Mouse (Mus musculus) kidney, embryonic 14.5 days (tissue): ENCODE data around the gene Ank3. TPM values are rescaled to one million over a fixed set of nuclear protein-coding genes. Genes with fewer than 3 reads are reported as not detected.

Experiments used
- ATAC-seq: fragments of 200-750 bp; cut with Nextera tagmentation; 2 replicates; pipeline ENCODE4 v1.8.0; 2017; ENCODE audit warnings: moderate number of reproducible peaks, mild to moderate bottlenecking, moderate TSS enrichment, moderate library complexity; ENCODE audit not compliant: low FRiP score, low TSS enrichment
- H3K27ac ChIP-seq: fragments of 300-500 bp; sonication (generic); 2 replicates; pipeline ENCODE4 v1.5.1; 2014; ENCODE audit warnings: low read depth, mild to moderate bottlenecking, low read length, moderate library complexity, mixed read lengths
- H3K27me3 ChIP-seq: fragments of 300-500 bp; sonication (generic); 2 replicates; pipeline ENCODE4 v1.6.1; 2014; ENCODE audit warnings: mild to moderate bottlenecking, low read length; ENCODE audit not compliant: control insufficient read depth, insufficient read depth
- H3K36me3 ChIP-seq: fragments of 300-500 bp; sonication (generic); 2 replicates; pipeline ENCODE4 v1.6.1; 2014; ENCODE audit warnings: low read length, mixed read lengths; ENCODE audit not compliant: control insufficient read depth, insufficient read depth
- H3K4me1 ChIP-seq: fragments of 300-500 bp; sonication (generic); 2 replicates; pipeline ENCODE4 v1.6.1; 2014; ENCODE audit warnings: low read length, mixed read lengths; ENCODE audit not compliant: control insufficient read depth, insufficient read depth
- H3K4me2 ChIP-seq: fragments of 300-500 bp; sonication (generic); replicated peaks from 2 replicates; pipeline ENCODE4 v1.6.1; 2014; ENCODE audit warnings: low read depth, mild to moderate bottlenecking, low read length
- H3K4me3 ChIP-seq: fragments of 300-500 bp; sonication (generic); 2 replicates; pipeline ENCODE4 v1.5.1; 2014; ENCODE audit warnings: mild to moderate bottlenecking, low read length
- H3K9ac ChIP-seq: fragments of 300-500 bp; sonication (generic); 2 replicates; pipeline ENCODE4 v1.6.1; 2014; ENCODE audit warnings: low read depth, mild to moderate bottlenecking, low read length, moderate library complexity
- H3K9me3 ChIP-seq: fragments of 300-500 bp; sonication (generic); 2 replicates; pipeline ENCODE4 v1.6.1; 2016; ENCODE audit warnings: low read length; ENCODE audit not compliant: control insufficient read depth
- WGBS: fragments of 180-500 bp; shearing (Covaris S2); extraction: QIAGEN DNeasy Blood & Tissue Kit; methylation state at CpG from one replicate; pipeline ENCODE4 v1.1.7; 2014; 5-methylcytosine and 5-hydroxymethylcytosine counted together
- polyA plus RNA-seq: library from polyadenylated mRNA; unstranded; fragments of >200 nt; fragmentation: Nextera tagmentation; extraction: Ambion mirVana; gene quantifications from 2 replicates; pipeline ENCODE4 v1.2.1, GENCODE M21; 2014

Ank3 gene
- polyA plus RNA-seq, 1 experiment from 2014 or later, result 48.9 TPM

- WGBS, result 78% methylated on average over 8 of the region's 8 CpGs
- H3K4me2 ChIP-seq, result no peak overlapping the region
- H3K9ac ChIP-seq, result no peak overlapping the region
- H3K4me3 ChIP-seq, result no peak overlapping the region
- no peak overlapping the region for H3K27ac ChIP-seq
- H3K27me3 ChIP-seq, result no peaks in the 10 kb centered on the region
- no peak for ATAC-seq
- H3K4me1 ChIP-seq, result no peaks in the 10 kb centered on the region
- H3K9me3 ChIP-seq, result no peaks in the 10 kb centered on the region
- H3K36me3 ChIP-seq, result no peaks in the 10 kb centered on the region
Observed at GRCm38 (mm10) chr10:69507719-69508118, 109.1 kb downstream of the Ank3 start.

GRCm38 (mm10) chr10:69510392-69510791, 111.8 kb downstream of the Ank3 start:
- no peak for ATAC-seq
- 83% methylated on average over 8 of the region's 8 CpGs for WGBS
- no peak overlapping the region for H3K4me3 ChIP-seq

GRCm38 (mm10) chr10:69511234-69511633, 112.7 kb downstream of the Ank3 start:
- H3K4me3 ChIP-seq, result no peak overlapping the region
- 75% methylated on average over 1 of the region's 1 CpGs for WGBS
- no peak for ATAC-seq

More at GRCm38 (mm10) chr10:69510392-69510791, 111.8 kb downstream of the Ank3 start:
- no peak overlapping the region for H3K27ac ChIP-seq
- no peaks in the 10 kb centered on the region for H3K27me3 ChIP-seq
- no peaks in the 10 kb centered on the region for H3K9me3 ChIP-seq
- no peak overlapping the region for H3K9ac ChIP-seq
- H3K4me1 ChIP-seq, result no peaks in the 10 kb centered on the region
- H3K36me3 ChIP-seq, result no peaks in the 10 kb centered on the region
- H3K4me2 ChIP-seq, result no peak overlapping the region

GRCm38 (mm10) chr10:69521977-69522376, 123.4 kb downstream of the Ank3 start:
- Histone ChIP-seq H3K4me3 (no peak overlapping the region), H3K27me3 (no peaks in the 10 kb centered on the region), H3K9ac (no peak overlapping the region), H3K4me1 (no peaks in the 10 kb centered on the region), H3K36me3 (no peaks in the 10 kb centered on the region), H3K27ac (peak overlapping the region; percentile 17; the same call in 1 of the 2 replicates), H3K9me3 (no peaks in the 10 kb centered on the region), H3K4me2 (no peak overlapping the region)
- 50% methylated on average over 4 of the region's 4 CpGs for WGBS
- no peak for ATAC-seq

More at GRCm38 (mm10) chr10:69511234-69511633, 112.7 kb downstream of the Ank3 start:
- H3K9ac ChIP-seq, result no peak overlapping the region
- no peaks in the 10 kb centered on the region for H3K36me3 ChIP-seq
- no peaks in the 10 kb centered on the region for H3K4me1 ChIP-seq
- H3K4me2 ChIP-seq, result no peak overlapping the region
- H3K27me3 ChIP-seq, result no peaks in the 10 kb centered on the region
- no peaks in the 10 kb centered on the region for H3K9me3 ChIP-seq
- H3K27ac ChIP-seq, result no peak overlapping the region

- 74% methylated on average over 3 of the region's 3 CpGs for WGBS
- no peak for ATAC-seq
Observed at GRCm38 (mm10) chr10:69523202-69523601, 124.6 kb downstream of the Ank3 start.

GRCm38 (mm10) chr10:69527318-69527717, 128.7 kb downstream of the Ank3 start:
- H3K27ac ChIP-seq, result no peak overlapping the region
- no peak overlapping the region for H3K9ac ChIP-seq
- no peak overlapping the region for H3K4me2 ChIP-seq
- no peaks in the 10 kb centered on the region for H3K27me3 ChIP-seq
- no peak for ATAC-seq
- H3K4me3 ChIP-seq, result no peak overlapping the region
- 87% methylated on average over 10 of the region's 10 CpGs for WGBS
- no peaks in the 10 kb centered on the region for H3K36me3 ChIP-seq
- H3K9me3 ChIP-seq, result no peaks in the 10 kb centered on the region
- no peaks in the 10 kb centered on the region for H3K4me1 ChIP-seq

More at GRCm38 (mm10) chr10:69523202-69523601, 124.6 kb downstream of the Ank3 start:
- Histone ChIP-seq H3K27ac (no peak overlapping the region), H3K4me3 (no peak overlapping the region), H3K4me2 (no peak overlapping the region), H3K9ac (no peak overlapping the region), H3K27me3 (no peaks in the 10 kb centered on the region), H3K9me3 (no peaks in the 10 kb centered on the region), H3K36me3 (no peaks in the 10 kb centered on the region), H3K4me1 (no peaks in the 10 kb centered on the region)

- no peak overlapping the region for H3K4me2 ChIP-seq
- WGBS, result 58% methylated on average over 4 of the region's 4 CpGs
Observed at GRCm38 (mm10) chr10:69528746-69529145, 130.2 kb downstream of the Ank3 start.

GRCm38 (mm10) chr10:69530326-69530725, 131.8 kb downstream of the Ank3 start:
- WGBS, result 87% methylated on average over 6 of the region's 6 CpGs
- Histone ChIP-seq H3K36me3 (no peaks in the 10 kb centered on the region), H3K9me3 (no peaks in the 10 kb centered on the region), H3K4me3 (no peak overlapping the region), H3K27ac (no peak overlapping the region), H3K4me1 (peaks cover 8% of the 10 kb centered on the region; the same call in 1 of the 2 replicates), H3K4me2 (no peak overlapping the region), H3K27me3 (no peaks in the 10 kb centered on the region), H3K9ac (no peak overlapping the region)
- no peak for ATAC-seq

More at GRCm38 (mm10) chr10:69528746-69529145, 130.2 kb downstream of the Ank3 start:
- no peaks in the 10 kb centered on the region for H3K36me3 ChIP-seq
- H3K4me1 ChIP-seq, result peaks cover 4% of the 10 kb centered on the region; the same call in 1 of the 2 replicates
- no peak overlapping the region for H3K4me3 ChIP-seq
- H3K9me3 ChIP-seq, result no peaks in the 10 kb centered on the region
- ATAC-seq, result no peak
- no peak overlapping the region for H3K9ac ChIP-seq
- H3K27me3 ChIP-seq, result no peaks in the 10 kb centered on the region
- no peak overlapping the region for H3K27ac ChIP-seq

GRCm38 (mm10) chr10:69531569-69531968, 133.0 kb downstream of the Ank3 start:
- Histone ChIP-seq H3K4me1 (peaks cover 17% of the 10 kb centered on the region; the same call in 1 of the 2 replicates), H3K9me3 (no peaks in the 10 kb centered on the region), H3K27me3 (no peaks in the 10 kb centered on the region), H3K27ac (no peak overlapping the region), H3K36me3 (no peaks in the 10 kb centered on the region), H3K9ac (no peak overlapping the region), H3K4me2 (no peak overlapping the region), H3K4me3 (no peak overlapping the region)
- 82% methylated on average over 5 of the region's 5 CpGs for WGBS
- ATAC-seq, result no peak
